Mouse (Mus musculus): ENCODE data around the gene Ubald1.
A peak's percentile ranks its signal among the peaks of the same experiment; 100 is the strongest.

The Ubald1 gene

DNA sequence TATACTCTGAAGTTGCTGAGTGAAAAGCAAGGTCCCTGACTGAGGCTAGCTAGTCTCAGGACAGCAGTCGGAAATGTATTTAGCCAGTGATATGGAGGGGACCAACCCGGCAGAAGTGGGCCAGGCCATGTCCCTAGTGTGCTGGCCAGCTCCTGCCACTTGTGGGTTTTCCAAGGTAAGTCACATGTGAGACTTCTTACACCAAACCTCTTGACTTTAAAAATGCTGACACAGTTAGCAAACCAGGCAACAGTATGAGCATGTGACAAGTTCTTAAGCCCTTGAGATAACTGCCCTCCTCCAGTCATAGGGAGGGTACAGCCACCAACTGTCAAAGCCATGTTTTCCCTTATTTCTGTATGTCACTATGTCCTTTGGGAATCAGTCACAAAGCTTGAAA lies 8.2 kb downstream of the Ubald1 start:
- DNase-seq (ENCODE audit: low spot score in 2 of 2), result no peak

DNA sequence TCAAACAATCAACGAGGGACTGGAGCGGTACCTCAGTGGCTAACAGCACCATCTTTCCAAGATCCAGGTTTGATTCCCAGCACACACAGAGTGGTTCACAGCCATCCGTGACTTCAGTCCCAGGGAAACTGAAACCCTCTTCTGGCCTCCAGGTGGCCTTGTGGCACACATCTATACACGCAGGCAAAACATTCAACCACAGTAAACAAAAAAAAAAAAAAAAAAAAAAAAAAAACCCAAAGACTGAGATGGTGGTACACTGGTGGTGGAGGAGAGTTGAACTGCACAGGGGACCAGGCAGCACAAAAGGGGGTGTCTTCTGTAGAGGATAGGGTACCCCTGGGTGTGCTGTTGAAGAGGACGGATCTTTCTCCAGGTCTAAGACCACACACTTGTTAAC lies 9.6 kb downstream of the Ubald1 start:
- DNase-seq (ENCODE audit: low spot score in 2 of 2), result no peak

DNA sequence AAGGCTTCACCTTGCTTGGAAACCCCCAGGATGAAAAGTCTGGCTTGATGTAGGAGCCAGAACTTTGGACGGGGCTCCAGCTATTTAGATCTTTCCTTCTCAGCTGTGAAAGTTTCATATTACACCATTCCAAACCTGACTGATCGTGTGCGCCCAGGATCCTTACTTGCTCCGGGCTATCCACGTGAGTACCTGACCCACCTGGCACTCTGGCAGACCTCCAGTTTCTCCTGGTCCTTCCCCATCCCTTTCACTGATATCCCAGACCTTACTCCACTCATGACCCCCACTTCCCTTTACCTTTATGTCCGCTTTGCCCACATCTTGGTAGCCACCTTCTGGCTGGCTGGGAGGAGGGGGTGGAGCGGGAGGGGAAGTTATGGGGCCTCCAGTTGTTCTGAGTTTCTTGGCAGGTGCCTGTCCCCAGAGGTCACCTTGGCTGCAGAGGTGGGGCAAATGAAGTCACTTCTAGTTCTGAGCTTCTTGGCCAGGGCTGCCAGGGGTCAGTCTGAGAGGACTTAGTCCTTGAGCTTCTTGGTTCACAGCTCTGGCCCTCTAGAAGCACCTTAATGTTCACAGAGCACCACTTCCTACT lies 13.9 kb downstream of the Ubald1 start:
- no peak for DNase-seq (ENCODE audit: low spot score in 2 of 2)

DNA sequence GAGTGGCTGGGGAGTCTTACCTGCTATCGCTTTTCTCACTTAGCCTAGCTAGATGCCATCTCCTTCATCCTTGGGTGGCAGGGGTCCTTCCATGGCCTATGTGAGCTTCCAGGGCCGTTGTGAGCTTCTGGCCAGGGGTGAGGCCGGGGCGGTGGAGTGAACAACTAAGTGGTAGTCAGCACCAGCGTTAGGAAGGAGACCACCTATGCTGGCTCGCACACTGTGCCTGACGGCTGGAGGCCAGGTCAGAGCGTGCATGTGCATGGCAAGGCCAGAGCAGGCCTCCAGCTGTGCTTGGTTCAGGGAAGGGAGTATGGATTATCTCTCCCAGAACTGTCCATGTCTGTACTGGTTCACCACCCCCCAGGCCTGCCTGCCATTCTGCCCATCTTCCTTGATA lies 16.4 kb downstream of the Ubald1 start:
- no peak for DNase-seq (ENCODE audit: low spot score in 2 of 2)

DNA sequence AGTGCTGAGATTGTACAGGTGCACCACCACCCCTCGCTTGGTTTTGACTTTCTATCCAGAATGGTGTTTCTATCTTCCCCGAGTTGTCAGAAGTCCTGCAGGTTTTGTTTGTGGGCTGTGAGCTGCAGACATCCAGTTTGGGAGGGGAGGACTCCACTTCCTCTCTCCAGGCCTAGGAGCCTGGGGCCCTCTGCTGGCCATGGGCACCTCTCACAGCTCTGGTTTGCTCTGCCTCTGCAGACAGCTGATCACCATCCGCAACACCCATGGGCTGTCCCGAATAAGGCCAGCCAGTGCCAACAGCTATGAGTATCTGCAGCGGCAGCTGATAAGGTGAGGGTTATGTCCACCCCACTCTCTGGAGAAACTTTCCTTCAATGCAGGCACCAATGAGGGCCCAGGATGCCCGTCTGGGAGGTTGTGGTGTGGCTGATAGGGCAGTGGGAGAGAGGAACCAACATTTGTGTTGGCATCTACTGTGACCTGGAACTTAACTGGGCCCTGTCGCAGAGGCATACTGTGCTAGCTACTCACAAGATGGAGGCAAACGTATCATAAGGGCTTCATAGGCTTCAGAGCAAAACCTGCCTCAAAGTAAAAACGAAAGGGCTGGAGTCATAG lies 17.1 kb downstream of the Ubald1 start:
- DNase-seq (ENCODE audit: low spot score in 2 of 2), result peak in 1 of 2 experiments; percentile 63

DNA sequence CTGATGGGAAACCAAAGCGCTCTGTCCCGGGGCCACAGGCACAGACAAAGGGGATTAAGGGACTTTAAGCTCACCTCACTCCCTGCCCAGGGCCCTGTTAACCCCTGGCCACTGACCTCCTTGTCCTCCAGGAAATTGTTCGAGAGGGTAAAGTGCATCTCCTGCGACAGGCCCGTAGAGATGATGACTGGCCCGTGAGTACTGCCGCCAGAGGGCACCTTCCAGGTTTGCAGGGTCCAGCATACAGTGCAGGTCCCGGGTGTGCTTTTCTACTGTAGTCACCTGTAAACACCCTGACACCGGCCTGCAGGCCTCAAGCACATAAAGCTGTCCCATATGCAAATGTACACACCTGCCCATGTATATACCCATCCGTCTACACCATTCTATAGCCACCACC lies 18.7 kb downstream of the Ubald1 start:
- DNase-seq (ENCODE audit: low spot score in 2 of 2), result no peak

DNA sequence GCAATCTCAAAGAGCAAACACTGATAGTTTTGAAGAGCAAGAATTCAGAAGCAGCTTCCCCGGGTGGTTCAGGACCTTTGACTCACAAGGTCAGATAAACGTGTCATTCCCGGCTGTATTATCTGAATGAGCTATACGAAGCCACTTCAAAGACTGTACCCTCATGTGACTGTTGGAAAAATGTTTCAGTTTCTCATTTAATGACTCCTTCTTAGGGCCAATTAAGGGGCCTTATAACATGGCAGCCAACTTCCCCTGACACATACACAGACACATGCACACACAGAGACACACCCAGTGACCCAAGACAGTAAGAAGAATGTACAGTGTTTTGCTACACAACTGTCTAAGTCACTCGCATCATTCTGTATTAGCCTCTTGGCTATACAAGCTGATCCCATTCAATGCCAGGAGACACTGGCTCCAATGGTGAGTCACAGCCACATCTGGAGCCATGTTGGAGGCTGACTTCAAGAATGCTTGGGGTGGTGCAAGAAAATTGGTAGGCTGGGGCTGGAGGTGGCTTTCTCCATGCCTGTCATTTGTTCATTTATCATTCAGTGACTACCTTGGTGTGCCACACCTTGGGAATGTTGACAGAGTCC lies 25.0 kb downstream of the Ubald1 start:
- no peak for DNase-seq (ENCODE audit: low spot score in 2 of 2)

DNA sequence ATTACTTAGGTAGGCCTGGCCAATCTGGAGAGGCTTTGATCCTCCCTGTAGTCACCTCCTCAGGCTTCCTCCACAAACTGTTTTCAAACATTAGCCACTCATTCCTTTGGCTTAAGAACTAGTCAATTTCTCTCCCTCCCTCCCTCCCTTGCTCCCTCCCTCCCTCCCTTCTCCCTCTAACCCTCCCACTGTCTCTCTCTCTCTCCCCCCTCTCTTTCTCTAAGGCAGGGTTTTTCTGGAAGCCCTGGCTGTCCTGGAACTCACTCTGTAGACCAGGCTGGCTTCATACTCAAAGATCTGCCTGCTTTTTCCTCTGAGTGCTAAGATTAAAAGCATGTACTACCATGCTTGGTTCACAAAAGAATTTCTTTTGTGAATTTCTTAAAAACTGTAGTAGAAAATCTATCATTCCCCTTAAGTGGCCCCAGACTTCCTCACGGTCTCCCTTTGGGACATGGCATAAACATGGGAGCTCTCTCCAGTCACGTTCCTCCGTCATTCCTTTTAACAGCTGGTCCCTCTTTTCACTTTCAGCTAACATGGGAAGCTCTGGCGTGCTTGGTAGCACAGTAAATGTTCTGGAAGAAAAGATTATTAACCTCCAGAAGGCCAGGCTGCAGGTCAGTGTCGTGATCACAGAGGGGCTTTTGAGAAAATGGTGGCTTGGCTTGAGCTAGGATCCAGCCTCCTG lies 29.0 kb downstream of the Ubald1 start:
- DNase-seq (ENCODE audit: low spot score in 2 of 2), result no peak

DNA sequence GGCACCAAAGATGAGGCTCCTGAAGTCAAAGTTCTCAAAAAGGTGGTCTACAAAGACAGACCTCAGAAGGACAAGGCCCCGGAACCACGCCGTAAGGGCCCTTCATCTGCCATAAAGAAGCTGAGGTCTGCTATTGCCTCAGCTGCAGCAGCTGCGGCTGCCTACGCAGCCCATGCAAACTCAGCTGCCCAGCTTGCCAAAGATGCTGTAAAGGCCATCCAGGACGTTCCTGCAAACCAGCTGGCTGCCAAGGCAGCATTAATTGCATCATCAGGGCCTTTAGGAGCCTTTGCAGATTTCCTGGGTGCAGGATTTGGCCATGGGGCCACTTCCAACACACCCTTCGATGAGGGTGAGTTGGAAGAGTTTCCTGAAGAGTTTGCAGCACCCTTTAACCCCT lies 29.8 kb downstream of the Ubald1 start:
- DNase-seq (ENCODE audit: low spot score in 2 of 2), result no peak

DNA sequence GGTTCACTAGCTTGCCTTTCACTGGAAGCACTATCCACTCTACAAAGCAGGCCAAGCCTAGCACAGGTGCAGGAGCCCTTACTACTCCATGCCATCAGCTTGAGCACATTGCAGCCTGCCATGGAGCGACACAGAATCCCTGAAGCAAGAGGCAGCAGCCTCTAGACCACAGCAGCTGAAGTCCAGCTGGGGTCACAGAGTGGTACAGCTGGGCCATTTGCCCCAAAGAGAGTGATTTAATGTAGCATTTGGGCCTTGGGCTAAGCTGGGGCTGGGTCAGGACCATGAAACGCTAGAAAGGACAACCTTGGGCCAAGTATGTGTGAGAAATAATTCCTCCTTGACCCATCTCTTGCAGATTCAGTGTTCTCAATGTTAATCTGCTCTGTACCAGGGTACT lies 32.0 kb downstream of the Ubald1 start:
- no peak for DNase-seq (ENCODE audit: low spot score in 2 of 2)

DNA sequence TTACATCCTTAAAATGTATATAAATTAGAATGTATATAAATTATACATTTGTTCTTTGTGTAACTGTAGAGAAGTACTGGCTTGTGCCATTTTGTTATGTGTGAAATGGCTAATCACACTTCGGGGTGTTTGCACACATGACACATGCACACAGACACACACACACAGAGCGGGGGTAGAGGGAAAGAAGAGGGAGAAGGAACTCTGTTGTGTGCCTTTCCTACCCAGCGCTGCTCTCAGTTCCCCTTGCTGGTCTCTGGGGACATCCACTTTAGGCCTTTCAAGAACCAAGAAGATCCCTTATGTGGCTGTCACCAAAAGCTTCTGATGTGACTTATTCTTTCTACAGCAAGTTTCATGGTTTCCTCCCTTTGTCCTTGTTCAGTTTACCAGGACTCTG lies 33.1 kb downstream of the Ubald1 start:
- DNase-seq (ENCODE audit: low spot score in 2 of 2), result no peak

DNA sequence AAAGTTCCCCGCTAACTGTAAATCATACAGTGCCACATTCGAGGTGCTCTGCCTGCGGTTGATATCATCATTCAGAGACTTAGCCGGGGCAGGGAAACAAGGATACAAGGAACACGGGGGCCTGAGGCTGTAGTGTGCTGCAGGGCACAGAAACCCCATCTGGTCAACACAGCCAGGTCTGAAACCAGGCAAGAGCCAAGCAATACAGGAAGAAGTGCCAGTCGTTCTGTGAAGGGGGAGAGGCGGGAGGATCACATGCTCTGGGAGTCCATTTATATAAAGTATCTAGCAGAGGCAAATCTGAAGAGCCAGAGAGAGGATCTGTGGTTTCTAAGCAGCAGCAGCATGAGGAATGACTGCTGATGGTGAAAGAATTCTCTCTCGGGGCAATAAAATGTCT lies 39.9 kb downstream of the Ubald1 start:
- DNase-seq (ENCODE audit: low spot score in 2 of 2), result no peak

DNA sequence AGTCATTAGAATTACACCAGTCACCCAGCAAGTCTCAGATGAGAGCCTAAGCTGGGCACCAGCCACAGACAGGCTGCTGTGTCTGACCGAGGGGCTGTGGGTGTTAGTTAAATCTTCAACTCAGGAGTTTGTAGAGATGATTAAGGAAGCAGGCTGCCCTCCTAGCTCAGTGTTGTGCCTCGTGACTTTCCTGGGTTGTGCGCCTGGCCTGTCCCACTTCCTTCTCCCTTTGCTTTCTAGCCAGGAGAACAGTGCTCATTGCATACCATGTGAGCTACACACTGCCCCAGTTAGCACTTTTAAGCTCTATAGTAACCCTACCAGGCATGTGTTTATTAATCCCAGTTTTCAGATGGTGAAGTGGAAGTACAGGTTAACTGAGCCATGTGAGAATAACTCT lies 40.6 kb downstream of the Ubald1 start:
- DNase-seq (ENCODE audit: low spot score in 2 of 2), result no peak

DNA sequence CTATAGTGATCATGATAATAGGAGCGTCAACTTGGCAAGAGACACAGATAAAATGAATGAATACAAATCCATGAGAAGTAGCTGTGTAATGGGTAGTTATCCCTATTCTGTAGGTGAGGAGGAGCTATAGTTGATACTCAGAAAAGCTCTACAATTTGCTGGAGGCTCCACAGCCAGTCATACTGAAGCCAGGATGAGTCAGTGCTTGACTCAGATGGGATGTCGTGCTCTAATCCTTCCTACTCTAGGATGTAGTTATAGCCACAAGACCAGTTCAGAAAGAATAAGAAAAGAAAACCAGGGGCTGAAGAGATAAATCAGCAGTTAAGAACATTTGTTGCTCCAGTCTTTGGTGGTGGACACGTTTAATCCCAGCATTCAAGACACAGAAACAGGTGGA lies 42.5 kb downstream of the Ubald1 start:
- peak in 1 of 2 experiments; percentile 14 for DNase-seq (ENCODE audit: low spot score in 2 of 2)

DNA sequence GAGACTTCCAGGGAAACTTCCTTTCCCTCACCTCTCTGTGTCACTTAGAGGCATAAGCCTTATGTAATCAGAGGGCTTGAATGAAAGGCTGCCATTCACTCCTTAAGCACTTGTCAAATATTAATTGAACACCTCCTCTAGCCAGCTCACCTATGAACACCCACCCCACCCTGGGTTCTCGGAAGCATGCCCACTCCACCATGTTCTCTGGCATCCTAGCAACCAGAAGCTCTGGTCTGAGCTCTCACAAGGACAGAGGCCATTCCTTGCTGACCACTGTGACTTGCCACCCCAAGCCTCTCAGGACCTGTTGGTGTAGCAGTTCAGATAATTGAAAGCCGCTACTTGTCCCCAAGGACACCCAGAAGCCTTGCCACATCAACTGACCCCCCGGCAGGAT lies 44.9 kb downstream of the Ubald1 start, which contains the start of gene 4930562C15Rik:
TSS of gene 4930562C15Rik (plus strand) at position 226 of the 400 bp plus-strand sequence.
- DNase-seq (ENCODE audit: low spot score in 2 of 2), result no peak

DNA sequence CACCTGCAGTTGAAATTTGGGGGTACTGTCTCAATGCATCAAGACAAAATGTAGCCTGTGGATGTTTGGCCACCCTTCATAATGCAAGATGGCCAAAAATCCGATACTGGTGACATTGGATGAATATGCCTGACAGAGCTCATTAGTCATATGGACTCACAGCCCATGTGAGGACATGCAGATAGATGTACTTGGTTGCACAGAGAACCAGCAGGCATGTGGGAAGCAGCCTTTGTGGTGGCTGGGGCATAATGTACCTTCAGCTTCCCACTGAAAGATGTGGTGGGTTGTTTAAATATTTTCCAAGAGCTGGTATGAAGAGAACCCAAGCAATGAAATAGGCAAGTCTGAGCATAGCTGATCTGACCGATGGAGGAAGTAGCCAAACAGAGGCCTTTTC lies 46.3 kb downstream of the Ubald1 start:
- DNase-seq (ENCODE audit: low spot score in 2 of 2), result no peak

DNA sequence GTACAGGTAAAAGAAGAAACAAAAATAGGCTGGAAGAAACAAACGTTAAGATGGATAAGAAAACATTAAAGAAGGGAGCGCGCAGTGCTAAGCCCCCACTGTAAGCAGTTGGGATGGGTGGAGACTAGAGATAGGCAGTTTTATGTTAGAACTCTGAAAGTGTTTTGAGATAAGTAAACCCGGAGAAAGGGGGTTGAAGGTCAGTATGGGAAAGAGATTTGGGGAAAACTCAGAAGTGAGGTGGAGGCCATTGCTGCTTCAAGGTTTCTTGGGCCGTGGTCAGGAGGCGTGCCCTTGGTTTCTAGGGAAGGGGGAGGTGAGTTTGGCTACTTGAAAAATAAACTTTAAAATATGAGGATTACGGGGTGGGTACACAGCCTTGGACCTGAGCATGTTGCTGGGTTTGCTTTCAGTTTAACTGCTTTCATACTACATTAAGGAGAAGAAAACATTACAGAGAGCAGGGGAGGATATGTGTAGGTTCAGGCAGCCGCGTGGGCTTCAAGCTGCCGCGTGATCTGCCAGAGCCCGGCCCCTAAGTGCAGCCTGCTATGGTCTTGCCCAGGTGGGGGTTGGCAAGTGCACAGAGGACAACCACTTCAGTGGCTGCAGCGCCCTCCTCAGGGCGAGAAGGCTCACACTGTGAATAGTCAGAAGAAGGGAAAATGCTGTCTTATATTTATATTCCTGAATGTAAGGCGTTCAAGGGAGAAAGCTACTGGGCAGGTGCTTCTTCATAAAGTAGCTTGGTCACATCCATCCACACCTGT lies 48.3 kb downstream of the Ubald1 start:
- DNase-seq (ENCODE audit: low spot score in 2 of 2), result peak; percentile 40 to 53

DNA sequence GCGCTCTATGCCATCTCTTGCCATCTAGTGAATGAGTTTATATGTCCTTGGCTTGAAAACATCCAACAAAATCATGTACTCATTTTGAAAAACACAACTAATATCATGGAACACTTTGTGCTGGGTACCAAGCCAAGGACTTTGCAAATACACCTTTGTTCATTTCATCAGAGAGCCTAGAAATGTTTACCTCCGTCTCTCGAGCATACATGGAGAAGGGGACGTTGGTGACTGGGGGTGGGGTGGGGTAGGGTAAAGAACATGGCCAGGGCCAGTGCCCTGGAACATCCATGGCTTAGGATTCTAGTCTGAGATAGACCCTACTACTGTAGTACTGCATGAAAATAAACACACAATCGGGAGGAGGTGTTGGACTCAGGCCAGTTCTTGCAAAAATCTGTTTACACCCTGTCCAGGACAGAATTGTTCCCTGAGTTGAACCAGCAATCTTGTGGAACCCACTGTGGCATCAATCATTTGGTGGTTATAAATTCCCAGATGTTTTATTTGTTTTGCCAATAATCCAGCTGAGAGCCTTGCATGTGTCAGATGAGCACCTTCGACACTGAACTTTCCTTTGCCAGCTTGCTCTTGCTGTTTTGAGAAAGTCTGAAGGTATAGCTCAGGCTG lies 50.7 kb downstream of the Ubald1 start:
- DNase-seq (ENCODE audit: low spot score in 2 of 2), result no peak

DNA sequence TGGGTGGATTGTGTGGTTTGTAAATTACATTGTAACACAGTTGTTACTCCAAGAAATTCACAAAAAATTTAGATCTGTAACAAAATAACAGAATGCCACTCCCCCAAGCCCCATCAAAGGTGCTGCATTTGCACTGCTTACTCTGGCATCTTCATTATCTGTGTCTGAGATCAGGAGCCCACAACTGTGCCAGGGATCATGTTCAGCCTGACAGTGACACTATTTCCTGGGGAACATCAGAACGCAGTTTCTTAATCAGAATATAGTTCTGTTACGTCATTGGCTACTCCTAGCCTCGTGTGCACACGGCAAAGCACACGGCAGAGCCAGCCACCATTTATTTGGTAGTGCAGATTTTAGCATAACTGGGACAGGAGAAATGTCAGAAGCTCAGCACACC lies 52.5 kb downstream of the Ubald1 start:
- no peak for DNase-seq (ENCODE audit: low spot score in 2 of 2)
